ENCODE assay signal across 9 mouse cellular contexts in the genomic region with DNA sequence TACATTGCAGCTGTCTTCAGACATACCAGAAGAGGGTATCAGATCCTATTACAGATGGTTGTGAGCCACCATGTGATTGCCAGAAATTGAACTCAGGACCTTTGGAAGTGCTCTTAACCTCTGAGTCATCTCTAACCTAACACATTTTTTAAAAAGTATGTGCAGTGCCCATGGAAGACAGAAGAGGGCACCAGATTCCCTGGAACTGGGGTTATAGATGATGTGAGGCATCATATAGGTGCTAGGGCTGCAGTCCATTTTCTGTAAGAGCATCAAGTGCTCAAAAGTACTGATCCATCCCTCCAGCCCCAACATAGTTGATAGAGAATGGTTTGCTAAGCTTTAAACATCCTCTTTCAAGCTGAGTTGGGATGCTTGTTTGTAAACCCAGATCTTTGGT. TPM values are rescaled to one million over a fixed set of nuclear protein-coding genes. Genes with fewer than 3 reads are reported as not detected.
DNase-seq lines count a peak whose midpoint lies in the region; ATAC-seq and TF ChIP-seq lines count a peak whose summit lies in the region.
"Had no signal": no experiment of that assay in that cellular context is flagged by ENCODE, and none has a peak within 500 bp of the region (broad histone marks: within the 10 kb centered on the region; RNA-seq: fewer than 3 reads in every experiment).

No protein-coding gene starts in this region.

- peak; percentile 31 for DNase-seq in hindbrain, embryonic 10.5 days (ENCODE audit: low spot score)
- DNase-seq in CH12.LX (ENCODE audit: extremely low read depth), result peak; percentile 76
- peak; percentile 51 for DNase-seq in brain, embryonic 14.5 days (ENCODE audit: low read depth)
- DNase-seq in kidney, adult 9 months, result peak; percentile 49
- peak; percentile 46 to 64 for DNase-seq in natural killer cell, adult 2 months (ENCODE audit: low spot score in 2 of 2)
- no peak for DNase-seq in ovary, postnatal 10 days (ENCODE audit: low spot score)
- DNase-seq in layer of hippocampus, postnatal 14 days (ENCODE audit: low spot score in 2 of 2), result no peak

- ATAC-seq in hindbrain, embryonic 12.5 days (ENCODE audit: low FRiP score), result no peak

- TF ChIP-seq RAD21 in CH12.LX (IDR thresholded peaks at IDR 0.05; ENCODE audit: low read depth, low read length), result peak; percentile 79

- no peak overlapping the region for H3K9ac ChIP-seq in hindbrain, embryonic 12.5 days
- H3K9ac ChIP-seq in CH12.LX (ENCODE audit: insufficient read depth, low read depth), result no peak overlapping the region
- H3K9ac ChIP-seq: midbrain, embryonic 12.5 days had no signal

- in situ Hi-C loops in CH12.LX (cut with MboI; ENCODE audit: low pct_ligation_motif_present, low pct_unique_long_range_greater_than_20kb, low sequenced_read_pairs), result no loop called here

- H3K9me3 ChIP-seq in hindbrain, embryonic 10.5 days, result no peaks in the 10 kb centered on the region
- no peaks in the 10 kb centered on the region for H3K9me3 ChIP-seq in hindbrain, embryonic 12.5 days (replicated peaks)
- peaks cover 2% of the 10 kb centered on the region for H3K9me3 ChIP-seq in CH12.LX (replicated peaks; ENCODE audit: low read length)
- H3K9me3 ChIP-seq: midbrain, embryonic 12.5 days had no signal

- peaks cover 17% of the 10 kb centered on the region for H3K4me1 ChIP-seq in hindbrain, embryonic 10.5 days (replicated peaks)
- peaks cover 9% of the 10 kb centered on the region; the same call in 1 of the 2 replicates for H3K4me1 ChIP-seq in hindbrain, embryonic 12.5 days
- peaks cover 4 to 23% of the 10 kb centered on the region in 2 experiments; a peak in 3 of 4 replicates for H3K4me1 ChIP-seq in CH12.LX (ENCODE audit: control insufficient read depth in 1 of 2, insufficient read depth in 2 of 2)

- H3K4me3 ChIP-seq in hindbrain, embryonic 10.5 days, result no peak overlapping the region
- H3K4me3 ChIP-seq in hindbrain, embryonic 12.5 days, result no peak overlapping the region
- no peak overlapping the region for H3K4me3 ChIP-seq in CH12.LX (replicated peaks in 1 of 3; ENCODE audit: low read depth in 2 of 3, low read length in 2 of 3, poor library complexity in 1 of 3)
- H3K4me3 ChIP-seq: midbrain, embryonic 12.5 days had no signal

- TF ChIP-seq EP300 in CH12.LX (IDR thresholded peaks at IDR 0.05; ENCODE audit: low read length), result no peak

- H3K79me2 ChIP-seq in CH12.LX (replicated peaks; ENCODE audit: control insufficient read depth, extremely low read depth, insufficient read depth, poor library complexity, severe bottlenecking), result peaks cover 7% of the 10 kb centered on the region

- no peak for TF ChIP-seq POLR2A in CH12.LX (IDR thresholded peaks at IDR 0.05; ENCODE audit: low read depth, low read length)
- TF ChIP-seq POLR2A in brain, embryonic 14.5 days (IDR thresholded peaks at IDR 0.05; ENCODE audit: borderline replicate concordance, extremely low read depth, insufficient read depth, insufficient read length, poor library complexity, severe bottlenecking), result no peak

- no peaks in the 10 kb centered on the region for H3K36me3 ChIP-seq in hindbrain, embryonic 10.5 days
- H3K36me3 ChIP-seq in hindbrain, embryonic 12.5 days, result no peaks in the 10 kb centered on the region
- H3K36me3 ChIP-seq in CH12.LX (replicated peaks in 1 of 2; ENCODE audit: control insufficient read depth in 1 of 2, insufficient read depth in 1 of 2, low read length in 1 of 2), result peaks cover 0 to 4% of the 10 kb centered on the region in 2 experiments
- H3K36me3 ChIP-seq: midbrain, embryonic 12.5 days had no signal

- no peak overlapping the region for H3K4me2 ChIP-seq in hindbrain, embryonic 12.5 days (replicated peaks)
- no peak overlapping the region for H3K4me2 ChIP-seq in CH12.LX (ENCODE audit: insufficient read depth, low read depth, poor library complexity, severe bottlenecking)
- H3K4me2 ChIP-seq: midbrain, embryonic 12.5 days had no signal

- no peaks in the 10 kb centered on the region for H3K27me3 ChIP-seq in hindbrain, embryonic 10.5 days (ENCODE audit: insufficient read depth, poor library complexity, severe bottlenecking)
- no peaks in the 10 kb centered on the region for H3K27me3 ChIP-seq in hindbrain, embryonic 12.5 days
- H3K27me3 ChIP-seq in CH12.LX (replicated peaks), result no peaks in the 10 kb centered on the region
- H3K27me3 ChIP-seq: midbrain, embryonic 12.5 days had no signal

- no peak overlapping the region for H3K27ac ChIP-seq in hindbrain, embryonic 10.5 days
- no peak overlapping the region for H3K27ac ChIP-seq in hindbrain, embryonic 12.5 days
- H3K27ac ChIP-seq in CH12.LX (ENCODE audit: insufficient read depth, low read depth), result no peak overlapping the region
- H3K27ac ChIP-seq: midbrain, embryonic 12.5 days had no signal

- dilution Hi-C loops in CH12.LX (cut with MboI; ENCODE audit: extremely low pct_ligation_motif_present, extremely low pct_unique_long_range_greater_than_20kb, low sequenced_read_pairs), result no loop called here

- peak; percentile 62 to 75 for TF ChIP-seq CTCF in CH12.LX (conservative IDR thresholded peaks at IDR 0.05 in 1 of 2, IDR thresholded peaks at IDR 0.05 in 1 of 2; ENCODE audit: low read depth in 2 of 2, low read length in 2 of 2)
- peak; percentile 51; the same call in 1 of the 2 replicates for TF ChIP-seq CTCF in brain, embryonic 14.5 days (IDR thresholded peaks at IDR 0.05; ENCODE audit: borderline replicate concordance, extremely low read depth, insufficient read depth, insufficient read length)

TF ChIP-seq in CH12.LX, 34 proteins besides CTCF, POLR2A, EP300 and RAD21 (continues in another document):
- TF ChIP-seq ZC3H11A (IDR thresholded peaks at IDR 0.05; ENCODE audit: low read depth, low read length) (no peak), GABPA (IDR thresholded peaks at IDR 0.05; ENCODE audit: insufficient replicate concordance, low read depth, low read length) (no peak), NELFE (IDR thresholded peaks at IDR 0.05; ENCODE audit: low read depth, low read length) (no peak), ZMIZ1 (IDR thresholded peaks at IDR 0.05; ENCODE audit: low read depth, low read length) (no peak), UBTF (IDR thresholded peaks at IDR 0.05; ENCODE audit: low read depth, low read length) (no peak), MEF2A (IDR thresholded peaks at IDR 0.05; ENCODE audit: borderline replicate concordance, low read depth, low read length) (no peak), MAZ (IDR thresholded peaks at IDR 0.05; ENCODE audit: low read depth, low read length) (no peak), NRF1 (IDR thresholded peaks at IDR 0.05; ENCODE audit: low read depth, low read length) (no peak), JUND (conservative IDR thresholded peaks at IDR 0.05; ENCODE audit: low read depth, low read length) (peak; percentile 75), MAFK (IDR thresholded peaks at IDR 0.05; ENCODE audit: insufficient replicate concordance, low read length) (no peak), CHD1 (IDR thresholded peaks at IDR 0.05; ENCODE audit: low read depth, low read length) (no peak), USF2 (conservative IDR thresholded peaks at IDR 0.05; ENCODE audit: low read depth, low read length) (no peak), ZKSCAN1 (IDR thresholded peaks at IDR 0.05; ENCODE audit: borderline replicate concordance, low read depth, low read length) (no peak), IRF4 (IDR thresholded peaks at IDR 0.05; ENCODE audit: low read depth, low read length) (peak; percentile 59), TCF12 (IDR thresholded peaks at IDR 0.05; ENCODE audit: low read depth, low read length) (no peak), MXI1 (IDR thresholded peaks at IDR 0.05; ENCODE audit: low read depth, low read length) (no peak), ELF1 (IDR thresholded peaks at IDR 0.05; ENCODE audit: low read depth, low read length) (no peak), BHLHE40 (IDR thresholded peaks at IDR 0.05; ENCODE audit: low read depth, low read length) (no peak), KAT2A (IDR thresholded peaks at IDR 0.05; ENCODE audit: insufficient replicate concordance, low read length) (no peak), MYC (IDR thresholded peaks at IDR 0.05; ENCODE audit: low read depth, low read length) (peak; percentile 54; the same call in 1 of the 2 replicates)

RNA-seq across cellular contexts. Expression of gene Mtrf1, which starts 3.0 kb away (rescaled TPM):
- polyA plus RNA-seq in hindbrain, embryonic 10.5 days (2016; fragmentation: Nextera tagmentation; extraction: Ambion mirVana), result 9.5 and 10.5 TPM in 2 replicates
- polyA plus RNA-seq in hindbrain, embryonic 12.5 days (2016; fragmentation: Nextera tagmentation; extraction: Ambion mirVana), result 9.8 and 11.1 TPM in 2 replicates
- total RNA-seq in CH12.LX (2012; rRNA removed), result 8.2 and 8.9 TPM in 2 replicates
- total RNA-seq in CH12.LX (2014; rRNA removed), result 21.1 and 23.1 TPM in 2 replicates
- polyA plus RNA-seq in CH12.LX (2012; ENCODE audit: insufficient read length, low read depth), result 12.4 and 15.8 TPM in 2 replicates
- polyA plus RNA-seq in brain, embryonic 14.5 days (2012; rRNA removed), result 4.6 and 5.7 TPM in 2 replicates
- 1 to 10 TPM; 4.8 to 5.7 TPM for total RNA-seq in layer of hippocampus, postnatal 14 days (2021)

RNA-seq across cellular contexts. Expression of gene Naa16, which starts 4.0 kb away (rescaled TPM):
- 30.8 and 42.9 TPM in 2 replicates for polyA plus RNA-seq in hindbrain, embryonic 10.5 days (2016; fragmentation: Nextera tagmentation; extraction: Ambion mirVana)
- 33.9 and 39.4 TPM in 2 replicates for polyA plus RNA-seq in hindbrain, embryonic 12.5 days (2016; fragmentation: Nextera tagmentation; extraction: Ambion mirVana)
- total RNA-seq in CH12.LX (2012; rRNA removed), result 16.4 and 19.9 TPM in 2 replicates
- total RNA-seq in CH12.LX (2014; rRNA removed), result 42.6 and 48.4 TPM in 2 replicates
- 54.2 and 60.0 TPM in 2 replicates for polyA plus RNA-seq in CH12.LX (2012; ENCODE audit: insufficient read length, low read depth)
- 11.8 and 13.2 TPM in 2 replicates for polyA plus RNA-seq in brain, embryonic 14.5 days (2012; rRNA removed)
- total RNA-seq in layer of hippocampus, postnatal 14 days (2021), result 10 to 100 TPM; 10.1 to 11.9 TPM

RNA-seq across cellular contexts. Expression of gene Kbtbd7, which starts 31.7 kb away (rescaled TPM):
- polyA plus RNA-seq in hindbrain, embryonic 10.5 days (2016; fragmentation: Nextera tagmentation; extraction: Ambion mirVana), result 11.0 and 11.1 TPM in 2 replicates
- polyA plus RNA-seq in hindbrain, embryonic 12.5 days (2016; fragmentation: Nextera tagmentation; extraction: Ambion mirVana), result 22.6 and 23.1 TPM in 2 replicates
- total RNA-seq in CH12.LX (2012; rRNA removed), result 2.7 and 2.8 TPM in 2 replicates
- 2.5 and 2.6 TPM in 2 replicates for total RNA-seq in CH12.LX (2014; rRNA removed)
- 1.9 TPM in 2 replicates for polyA plus RNA-seq in CH12.LX (2012; ENCODE audit: insufficient read length, low read depth)
- polyA plus RNA-seq in brain, embryonic 14.5 days (2012; rRNA removed), result 15.8 and 18.5 TPM in 2 replicates
- 10 to 100 TPM; 38.0 to 40.3 TPM for total RNA-seq in layer of hippocampus, postnatal 14 days (2021)

RNA-seq across cellular contexts. Expression of gene Kbtbd6, which starts 57.1 kb away (rescaled TPM):
- 4.9 and 6.0 TPM in 2 replicates for polyA plus RNA-seq in hindbrain, embryonic 10.5 days (2016; fragmentation: Nextera tagmentation; extraction: Ambion mirVana)
- polyA plus RNA-seq in hindbrain, embryonic 12.5 days (2016; fragmentation: Nextera tagmentation; extraction: Ambion mirVana), result 3.1 and 4.5 TPM in 2 replicates
- total RNA-seq in CH12.LX (2012; rRNA removed), result 0.13 TPM in 1 of 2 replicates, not detected in the other
- 0.12 and 0.15 TPM in 2 replicates for total RNA-seq in CH12.LX (2014; rRNA removed)
- 0.10 TPM in 1 of 2 replicates, not detected in the other for polyA plus RNA-seq in CH12.LX (2012; ENCODE audit: insufficient read length, low read depth)
- polyA plus RNA-seq in brain, embryonic 14.5 days (2012; rRNA removed), result 2.6 and 3.7 TPM in 2 replicates
- total RNA-seq in layer of hippocampus, postnatal 14 days (2021), result 1 to 10 TPM in 1 of 2 experiments, under 1 TPM in 1; 0.86 to 1.5 TPM

Comparison
In these comparisons a context has a peak if more than half of its experiments do, and no peak if none do; other contexts are left out.
1. DNase-seq: peak in hindbrain, embryonic 10.5 days (single experiment), CH12.LX (single experiment), brain, embryonic 14.5 days (single experiment), kidney, adult 9 months (single experiment) and natural killer cell, adult 2 months (2 of 2); none in ovary, postnatal 10 days (single experiment) and layer of hippocampus, postnatal 14 days (0 of 2).